Mouse (Mus musculus) granulocyte monocyte progenitor cell, adult 5-6 weeks (primary cell): Measurements from ENCODE around the gene Txnl4b. TPM values are rescaled to one million over a fixed set of nuclear protein-coding genes. Genes with fewer than 3 reads are reported as not detected.

Experiments used
- ATAC-seq: replicated peaks from 2 replicates; pipeline ENCODE4 v1.8.0; 2016; ENCODE audit warnings: mild to moderate bottlenecking, moderate TSS enrichment, inconsistent platforms; ENCODE audit not compliant: poor library complexity, severe bottlenecking
- total RNA-seq, 2 experiments: library from RNA; stranded (forward) in 1 of 2; stranded (reverse) in 1 of 2; fragments of 200-712, 200-1000 nt in 1 of 2; fragments of >200 nt in 1 of 2; fragmentation: Nextera tagmentation in 1 of 2; gene quantifications; 2 replicates each; pipeline ENCODE4 v1.2.3; 2014 to 2017

The Txnl4b gene
- total RNA-seq (2014; fragmentation: Nextera tagmentation) (9.3 and 15.8 TPM in 2 replicates), total RNA-seq (2017) (14.0 and 23.0 TPM in 2 replicates)

GRCm38 (mm10) chr8:109565498-109566333, at the start of gene Txnl4b, which contains the start of gene Dhx38:
TSS of gene Txnl4b (plus strand) at chr8:109565892.
TSS of gene Dhx38 (minus strand) at chr8:109565861.
- ATAC-seq: peak; percentile 86

GRCm38 (mm10) chr8:109524008-109524407, 41.7 kb upstream of the Txnl4b start:
- ATAC-seq: no peak

GRCm38 (mm10) chr8:109535140-109535990, 30.3 kb upstream of the Txnl4b start:
- peak; percentile 60 for ATAC-seq

GRCm38 (mm10) chr8:109536703-109537102, 29.0 kb upstream of the Txnl4b start:
- ATAC-seq: peak; percentile 82

GRCm38 (mm10) chr8:109542165-109542564, 23.5 kb upstream of the Txnl4b start:
- ATAC-seq: no peak

- ATAC-seq: no peak
These were observed 22.8 kb upstream of the Txnl4b start for GRCm38 (mm10) chr8:109542748-109543519.

- ATAC-seq: 0 out of 2 replicates have a peak, but pooled peaks have one; percentile 24
These were observed 21.6 kb upstream of the Txnl4b start for GRCm38 (mm10) chr8:109544049-109544448.

GRCm38 (mm10) chr8:109551663-109552062, 14.0 kb upstream of the Txnl4b start:
- peak; percentile 47 for ATAC-seq

- peak; percentile 65 for ATAC-seq
These were observed 1.8 kb upstream of the Txnl4b start for GRCm38 (mm10) chr8:109563881-109564280.

- no peak for ATAC-seq
These were observed 926 bp upstream of the Txnl4b start for GRCm38 (mm10) chr8:109564766-109565165.

- ATAC-seq: 0 out of 2 replicates have a peak, but pooled peaks have one; percentile 17
These were observed 5.4 kb downstream of the Txnl4b start for GRCm38 (mm10) chr8:109571139-109571538.

GRCm38 (mm10) chr8:109576311-109576710, 10.6 kb downstream of the Txnl4b start:
- ATAC-seq: no peak

GRCm38 (mm10) chr8:109578900-109579301, 13.2 kb downstream of the Txnl4b start, which contains the start of gene Hp:
TSS of gene Hp (minus strand) at chr8:109579172.
- peak; percentile 85 for ATAC-seq

GRCm38 (mm10) chr8:109584293-109584692, 18.6 kb downstream of the Txnl4b start:
- no peak for ATAC-seq

GRCm38 (mm10) chr8:109584830-109585229, 19.1 kb downstream of the Txnl4b start:
- no peak for ATAC-seq

GRCm38 (mm10) chr8:109585652-109586051, 20.0 kb downstream of the Txnl4b start:
- peak; percentile 98 for ATAC-seq

- no peak for ATAC-seq
These were observed 21.3 kb downstream of the Txnl4b start for GRCm38 (mm10) chr8:109586972-109587504.

GRCm38 (mm10) chr8:109590901-109591300, 25.2 kb downstream of the Txnl4b start:
- no peak for ATAC-seq

GRCm38 (mm10) chr8:109591367-109591766, 25.7 kb downstream of the Txnl4b start:
- no peak for ATAC-seq

GRCm38 (mm10) chr8:109592164-109592563, 26.5 kb downstream of the Txnl4b start:
- no peak for ATAC-seq
